Mouse (Mus musculus) neural tube, embryonic 12.5 days (tissue): Measurements from ENCODE around the gene Steap3. TPM values are rescaled to one million over a fixed set of nuclear protein-coding genes. Genes with fewer than 3 reads are reported as not detected.

ENCODE experiments used
- ATAC-seq: fragments of 200-750 bp; cut with Nextera tagmentation; 2 replicates; pipeline ENCODE4 v1.8.0; 2017; ENCODE audit warnings: low read depth, mild to moderate bottlenecking, moderate TSS enrichment, moderate library complexity; ENCODE audit not compliant: low FRiP score
- H3K27ac ChIP-seq: fragments of 300-500 bp; sonication (generic); 2 replicates; pipeline ENCODE4 v1.5.1; 2016
- H3K27me3 ChIP-seq: fragments of 300-500 bp; sonication (generic); replicated peaks from 2 replicates; pipeline ENCODE4 v1.6.1; 2016; ENCODE audit warnings: mild to moderate bottlenecking
- H3K36me3 ChIP-seq: fragments of 300-500 bp; sonication (generic); 2 replicates; pipeline ENCODE4 v1.6.1; 2016; ENCODE audit warnings: mild to moderate bottlenecking
- H3K4me1 ChIP-seq: fragments of 300-500 bp; sonication (generic); 2 replicates; pipeline ENCODE4 v1.6.1; 2016
- H3K4me2 ChIP-seq: fragments of 300-500 bp; sonication (generic); replicated peaks from 2 replicates; pipeline ENCODE4 v1.6.1; 2016; ENCODE audit warnings: mild to moderate bottlenecking
- H3K4me3 ChIP-seq: fragments of 300-500 bp; sonication (generic); 2 replicates; pipeline ENCODE4 v1.5.1; 2016
- H3K9ac ChIP-seq: fragments of 300-500 bp; sonication (generic); 2 replicates; pipeline ENCODE4 v1.6.1; 2016; ENCODE audit warnings: mild to moderate bottlenecking
- H3K9me3 ChIP-seq: fragments of 300-500 bp; sonication (generic); 2 replicates; pipeline ENCODE4 v1.6.1; 2016; ENCODE audit warnings: mild to moderate bottlenecking
- WGBS: fragments of 180-500 bp; shearing (Covaris S2); methylation state at CpG from one replicate; pipeline ENCODE4 v1.1.7; 2016; 5-methylcytosine and 5-hydroxymethylcytosine counted together
- polyA plus RNA-seq: library from polyadenylated mRNA; unstranded; fragments of >200 nt; fragmentation: Nextera tagmentation; extraction: Ambion mirVana; gene quantifications from 2 replicates; pipeline ENCODE4 v1.2.1, GENCODE M21; 2016

Steap3 gene
- polyA plus RNA-seq, 1 experiment from 2014 or later, result 1.4 TPM

DNA sequence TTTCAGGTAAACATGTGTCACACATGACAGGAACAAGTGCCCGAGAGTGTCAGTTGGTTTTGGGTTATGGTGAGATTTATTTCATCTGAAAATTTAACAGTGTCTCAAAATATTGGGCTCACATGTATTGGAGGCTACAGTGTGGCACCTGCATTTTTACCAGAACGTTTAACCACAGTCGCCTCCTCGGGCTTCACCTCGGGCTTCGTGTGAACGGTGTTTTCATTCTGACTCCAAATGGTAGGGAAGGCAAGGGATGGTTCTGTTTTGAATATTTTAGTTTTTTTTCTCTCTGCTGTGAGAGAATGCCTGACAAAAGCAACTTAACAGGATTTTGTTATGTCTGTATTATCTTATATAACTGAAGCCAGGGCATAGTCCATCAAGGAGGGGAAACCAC is 103.8 kb downstream of the Steap3 start:
- no peaks in the 10 kb centered on the region for H3K36me3 ChIP-seq
- no peak overlapping the region for H3K27ac ChIP-seq
- no peak overlapping the region for H3K4me2 ChIP-seq
- no peak for ATAC-seq
- H3K9me3 ChIP-seq, result no peaks in the 10 kb centered on the region
- H3K9ac ChIP-seq, result no peak overlapping the region
- H3K4me3 ChIP-seq, result no peak overlapping the region
- WGBS, result 92% methylated on average over 7 of the region's 7 CpGs
- no peaks in the 10 kb centered on the region for H3K4me1 ChIP-seq
- no peaks in the 10 kb centered on the region for H3K27me3 ChIP-seq

DNA sequence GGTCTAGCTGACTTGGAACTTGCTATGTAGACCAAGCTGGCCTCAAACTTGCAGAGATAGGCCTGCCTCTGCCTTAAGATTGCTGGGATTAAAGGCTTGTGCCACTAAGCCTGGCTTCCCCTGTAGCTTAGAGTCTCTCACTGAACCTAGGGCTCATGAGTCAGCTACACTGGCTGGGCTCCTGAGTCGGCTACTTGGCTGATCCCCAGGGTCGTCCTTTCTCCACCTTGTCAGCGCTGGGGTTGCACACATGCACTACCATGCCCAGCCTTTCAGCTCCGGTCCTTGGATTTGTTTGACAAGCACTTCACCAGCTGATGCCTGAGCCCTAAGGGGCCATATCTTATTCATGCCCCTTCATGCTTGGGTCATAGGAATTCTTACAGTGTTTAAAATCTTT is 104.5 kb downstream of the Steap3 start:
- H3K27me3 ChIP-seq, result no peaks in the 10 kb centered on the region
- H3K9me3 ChIP-seq, result no peaks in the 10 kb centered on the region
- H3K4me1 ChIP-seq, result no peaks in the 10 kb centered on the region
- no peak overlapping the region for H3K27ac ChIP-seq
- H3K36me3 ChIP-seq, result no peaks in the 10 kb centered on the region
- H3K4me2 ChIP-seq, result no peak overlapping the region
- ATAC-seq, result no peak
- H3K4me3 ChIP-seq, result no peak overlapping the region
- no peak overlapping the region for H3K9ac ChIP-seq
- WGBS, result 79% methylated on average over 4 of the region's 4 CpGs

DNA sequence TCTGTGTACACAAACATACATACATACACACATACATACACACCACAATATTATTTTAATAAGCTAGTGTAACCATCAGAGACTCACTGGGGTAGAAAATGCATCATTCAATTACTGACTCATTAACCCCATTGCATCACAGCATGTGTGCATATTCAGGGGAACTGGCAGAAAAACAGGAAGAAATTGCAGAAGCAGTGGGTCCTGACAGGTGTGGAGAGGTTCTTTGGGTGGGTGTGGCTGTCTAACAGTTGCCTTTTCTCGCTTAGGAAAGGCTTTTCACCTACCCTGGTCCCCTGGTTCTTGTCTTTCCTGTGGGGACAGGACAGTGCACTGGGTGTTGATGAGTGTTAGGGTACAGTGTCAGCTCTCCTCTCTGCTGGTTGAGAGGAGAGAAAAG is 109.9 kb downstream of the Steap3 start:
- H3K27me3 ChIP-seq, result no peaks in the 10 kb centered on the region
- H3K27ac ChIP-seq, result no peak overlapping the region
- no peaks in the 10 kb centered on the region for H3K36me3 ChIP-seq
- no peaks in the 10 kb centered on the region for H3K4me1 ChIP-seq
- H3K4me3 ChIP-seq, result no peak overlapping the region
- H3K9ac ChIP-seq, result no peak overlapping the region
- H3K4me2 ChIP-seq, result no peak overlapping the region
- ATAC-seq, result no peak
- H3K9me3 ChIP-seq, result no peaks in the 10 kb centered on the region
- 61% methylated on average over 1 of the region's 1 CpGs for whole genome bisulfite sequencing

DNA sequence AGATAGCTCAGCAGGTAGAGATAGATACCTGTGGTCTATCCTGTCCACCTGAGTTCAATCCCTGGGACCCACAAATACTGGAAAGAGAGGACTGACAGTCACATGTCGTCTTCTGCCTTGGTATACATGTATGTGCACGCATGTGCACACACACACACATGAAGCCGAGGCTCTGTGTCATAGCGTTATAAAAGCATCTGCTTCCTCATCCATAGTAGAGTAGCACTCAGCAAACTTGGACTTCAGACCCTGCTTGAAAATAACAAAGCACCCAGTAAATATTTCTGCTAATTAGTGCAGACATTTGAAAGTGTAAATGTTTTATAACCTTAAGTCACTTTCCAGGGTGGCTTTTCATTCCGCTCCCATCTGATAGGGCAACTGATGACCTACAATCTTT is 111.0 kb downstream of the Steap3 start:
- WGBS, result 92% methylated on average over 5 of the region's 5 CpGs
- Histone ChIP-seq H3K4me3 (no peak overlapping the region), H3K4me2 (no peak overlapping the region), H3K27ac (no peak overlapping the region), H3K9ac (no peak overlapping the region), H3K36me3 (no peaks in the 10 kb centered on the region), H3K27me3 (no peaks in the 10 kb centered on the region), H3K4me1 (no peaks in the 10 kb centered on the region), H3K9me3 (no peaks in the 10 kb centered on the region)
- no peak for ATAC-seq

DNA sequence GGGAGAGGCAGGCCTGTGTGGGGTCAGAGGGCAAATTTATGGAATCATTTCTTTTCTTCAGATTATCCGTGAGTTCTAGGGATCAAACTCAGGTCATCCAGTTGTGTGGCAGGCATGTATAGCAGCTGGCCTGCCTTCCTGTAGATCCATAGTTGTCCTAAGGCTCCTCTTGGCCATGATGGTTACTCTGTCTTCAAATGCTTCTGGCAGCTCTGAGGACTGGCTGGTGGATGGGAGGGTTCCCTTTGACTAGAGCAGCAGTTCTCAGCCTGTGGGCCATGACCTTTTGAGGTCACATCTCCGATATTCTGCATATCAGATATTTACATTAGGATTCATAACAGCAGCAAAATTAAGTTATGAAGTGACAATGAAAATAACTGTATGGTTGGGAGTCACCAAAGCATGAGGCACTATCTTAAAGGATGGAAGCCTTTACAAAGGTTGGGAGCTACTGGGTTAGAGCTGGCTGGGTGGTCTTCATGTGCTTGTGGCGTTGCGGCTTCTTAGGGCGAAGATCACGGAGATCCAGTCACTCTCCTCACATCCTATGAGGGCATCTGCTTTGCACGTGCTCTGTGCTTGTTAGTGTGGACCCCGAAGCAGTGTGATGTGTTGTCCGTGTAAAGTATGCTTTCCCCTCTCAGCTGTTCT is 113.9 kb downstream of the Steap3 start:
- no peak for ATAC-seq
- H3K36me3 ChIP-seq, result no peaks in the 10 kb centered on the region
- no peak overlapping the region for H3K27ac ChIP-seq
- no peak overlapping the region for H3K9ac ChIP-seq
- no peaks in the 10 kb centered on the region for H3K4me1 ChIP-seq
- no peaks in the 10 kb centered on the region for H3K9me3 ChIP-seq
- 91% methylated on average over 9 of the region's 9 CpGs for WGBS
- H3K4me3 ChIP-seq, result no peak overlapping the region
- H3K4me2 ChIP-seq, result no peak overlapping the region
- no peaks in the 10 kb centered on the region for H3K27me3 ChIP-seq

DNA sequence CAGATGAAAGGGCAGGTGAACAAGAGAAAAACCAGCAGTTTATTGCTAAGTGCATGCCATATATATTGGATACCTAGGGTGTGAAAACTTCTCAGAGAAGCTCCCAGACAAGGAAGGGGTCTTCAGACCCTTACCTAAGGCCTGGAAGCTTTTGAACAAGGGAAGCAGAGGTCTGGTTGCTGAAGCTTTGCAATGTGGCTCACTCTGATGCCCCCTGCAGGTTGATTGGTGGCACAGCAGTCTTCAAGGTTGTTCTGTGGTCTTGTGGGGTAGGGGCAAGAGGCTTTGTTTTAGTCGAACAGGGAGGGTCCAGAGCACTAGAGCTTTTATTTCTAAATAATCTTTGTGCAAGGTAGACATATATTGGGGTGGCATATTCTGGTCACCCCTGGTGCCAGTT is 117.2 kb downstream of the Steap3 start:
- no peaks in the 10 kb centered on the region for H3K27me3 ChIP-seq
- 30% methylated on average over 1 of the region's 1 CpGs for WGBS
- no peak overlapping the region for H3K9ac ChIP-seq
- no peak overlapping the region for H3K4me3 ChIP-seq
- H3K9me3 ChIP-seq, result no peaks in the 10 kb centered on the region
- H3K4me2 ChIP-seq, result no peak overlapping the region
- ATAC-seq, result no peak
- H3K27ac ChIP-seq, result no peak overlapping the region
- no peaks in the 10 kb centered on the region for H3K4me1 ChIP-seq
- no peaks in the 10 kb centered on the region for H3K36me3 ChIP-seq

DNA sequence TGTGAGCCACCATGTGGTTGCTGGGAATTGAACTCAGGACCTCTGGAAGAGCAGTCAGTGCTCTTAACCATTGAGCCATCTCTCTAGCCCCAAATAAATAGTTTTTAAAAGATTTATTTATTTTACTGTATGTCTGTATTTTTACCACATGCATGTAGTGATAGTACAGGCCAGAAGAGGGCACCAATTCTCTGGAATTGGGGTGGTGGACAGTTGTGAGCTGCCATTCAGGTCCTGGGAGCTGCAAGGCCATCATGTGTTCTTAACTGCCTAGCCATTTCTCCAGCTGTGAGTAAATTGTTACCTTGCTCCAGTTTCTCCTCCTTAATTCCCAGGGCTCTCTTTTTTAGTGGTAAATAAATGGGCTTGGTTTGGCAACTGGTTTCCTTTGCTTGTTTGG is 118.3 kb downstream of the Steap3 start:
- Histone ChIP-seq H3K4me3 (no peak overlapping the region), H3K4me2 (no peak overlapping the region), H3K27ac (no peak overlapping the region), H3K9me3 (no peaks in the 10 kb centered on the region), H3K36me3 (no peaks in the 10 kb centered on the region), H3K4me1 (no peaks in the 10 kb centered on the region), H3K9ac (no peak overlapping the region), H3K27me3 (no peaks in the 10 kb centered on the region)
- no peak for ATAC-seq

DNA sequence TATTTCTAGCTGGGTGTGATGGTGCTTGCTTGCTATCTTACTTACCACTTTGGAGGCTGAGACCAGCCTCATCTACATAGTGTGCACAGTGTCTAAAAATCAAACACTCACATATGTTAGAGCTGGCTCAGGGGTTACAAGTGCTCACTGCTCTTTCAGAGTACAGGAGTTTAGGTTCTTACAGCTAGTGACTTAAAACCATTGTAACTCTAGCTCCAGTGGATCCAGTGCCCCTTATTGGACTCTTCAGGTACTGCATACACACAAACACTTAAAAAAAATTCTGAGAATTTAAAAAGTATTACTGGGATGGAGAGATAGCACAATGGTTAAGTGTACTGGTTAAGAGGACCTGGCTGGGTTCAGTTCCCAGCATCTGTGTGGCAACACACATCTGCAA is 125.5 kb downstream of the Steap3 start:
- H3K4me1 ChIP-seq, result no peaks in the 10 kb centered on the region
- H3K4me3 ChIP-seq, result no peak overlapping the region
- H3K27ac ChIP-seq, result no peak overlapping the region
- no peaks in the 10 kb centered on the region for H3K36me3 ChIP-seq
- ATAC-seq, result no peak
- no peaks in the 10 kb centered on the region for H3K9me3 ChIP-seq
- no peak overlapping the region for H3K4me2 ChIP-seq
- H3K27me3 ChIP-seq, result no peaks in the 10 kb centered on the region
- no peak overlapping the region for H3K9ac ChIP-seq

DNA sequence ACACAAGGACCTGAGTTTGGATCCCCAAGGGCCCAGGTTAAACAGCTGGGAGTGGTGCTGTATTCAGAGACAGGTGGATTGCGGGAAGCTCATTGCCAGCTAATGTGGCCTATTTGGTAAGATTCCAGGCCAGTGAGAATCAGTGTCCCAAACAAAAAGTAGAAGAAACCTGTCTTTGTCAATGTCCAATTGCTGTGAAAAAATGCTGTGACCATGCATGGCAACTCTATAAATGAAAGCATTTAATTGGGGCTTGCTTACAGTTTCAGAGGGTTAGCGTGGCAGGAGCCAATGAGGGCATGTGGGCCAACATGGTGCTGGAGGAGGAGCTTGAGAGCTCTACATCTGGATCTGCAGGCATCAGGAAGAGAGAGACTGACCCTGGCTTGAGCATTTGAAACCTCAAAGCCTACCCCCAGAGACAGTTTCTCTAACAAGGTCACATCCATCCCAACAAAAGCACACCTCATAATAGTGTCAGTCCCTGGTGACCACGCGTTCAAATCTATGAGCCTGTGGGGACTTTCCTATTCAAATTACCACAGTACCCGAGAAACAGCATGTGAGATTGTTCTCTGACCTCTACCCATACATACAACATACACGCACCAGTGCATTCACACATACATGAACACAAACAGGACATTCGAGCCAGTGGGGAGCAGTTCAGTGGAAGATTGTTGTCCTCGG is 126.8 kb downstream of the Steap3 start:
- no peaks in the 10 kb centered on the region for H3K9me3 ChIP-seq
- no peak for ATAC-seq
- WGBS, result 86% methylated on average over 8 of the region's 8 CpGs
- no peaks in the 10 kb centered on the region for H3K27me3 ChIP-seq
- H3K9ac ChIP-seq, result no peak overlapping the region
- no peaks in the 10 kb centered on the region for H3K4me1 ChIP-seq
- H3K27ac ChIP-seq, result no peak overlapping the region
- no peak overlapping the region for H3K4me3 ChIP-seq
- no peaks in the 10 kb centered on the region for H3K36me3 ChIP-seq
- H3K4me2 ChIP-seq, result no peak overlapping the region

DNA sequence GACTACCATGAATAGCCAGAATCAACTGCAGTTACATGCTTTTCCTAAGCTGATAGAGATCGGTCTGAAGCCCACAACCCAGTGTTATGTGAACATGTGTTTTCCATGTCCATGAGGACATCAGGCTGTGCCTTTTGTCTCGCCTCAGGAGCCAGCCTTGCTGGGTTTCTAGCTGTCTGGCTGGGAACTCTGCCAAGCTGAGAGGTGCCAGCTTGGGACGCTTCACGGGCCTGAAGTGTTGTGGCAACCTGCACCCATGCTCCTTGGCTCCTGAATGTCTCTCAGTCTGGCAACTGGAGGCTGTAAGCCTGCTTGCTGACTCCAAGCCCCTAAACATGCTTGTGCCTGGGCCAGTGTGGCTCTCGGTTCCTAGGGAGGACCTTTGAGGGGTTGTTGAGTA is 130.0 kb downstream of the Steap3 start:
- H3K36me3 ChIP-seq, result no peaks in the 10 kb centered on the region
- 83% methylated on average over 5 of the region's 5 CpGs for WGBS
- peaks cover 6% of the 10 kb centered on the region; the same call in 1 of the 2 replicates for H3K4me1 ChIP-seq
- no peak overlapping the region for H3K9ac ChIP-seq
- H3K27me3 ChIP-seq, result no peaks in the 10 kb centered on the region
- H3K9me3 ChIP-seq, result no peaks in the 10 kb centered on the region
- no peak for ATAC-seq
- H3K4me3 ChIP-seq, result no peak overlapping the region
- H3K27ac ChIP-seq, result no peak overlapping the region
- H3K4me2 ChIP-seq, result no peak overlapping the region

Other genes with a start within 250 kb of the Steap3 start
- gene Tmem37, start 198.6 kb downstream of the Steap3 start, polyA plus RNA-seq, result 6.8 TPM in 2 replicates
- 1,341 and 1,419 TPM in 2 replicates for gene Dbi, start 151.6 kb downstream of the Steap3 start, polyA plus RNA-seq
- 15.8 and 18.6 TPM in 2 replicates for gene 3110009E18Rik, start 151.5 kb downstream of the Steap3 start, polyA plus RNA-seq
- gene C1ql2, start 67.9 kb upstream of the Steap3 start, polyA plus RNA-seq, result 0.19 and 0.42 TPM in 2 replicates
- gene Marco, start 232.3 kb upstream of the Steap3 start, polyA plus RNA-seq, result not detected in 2 replicates